Mouse (Mus musculus): ENCODE measurements around the gene Psma5.

Gene Psma5

DNA sequence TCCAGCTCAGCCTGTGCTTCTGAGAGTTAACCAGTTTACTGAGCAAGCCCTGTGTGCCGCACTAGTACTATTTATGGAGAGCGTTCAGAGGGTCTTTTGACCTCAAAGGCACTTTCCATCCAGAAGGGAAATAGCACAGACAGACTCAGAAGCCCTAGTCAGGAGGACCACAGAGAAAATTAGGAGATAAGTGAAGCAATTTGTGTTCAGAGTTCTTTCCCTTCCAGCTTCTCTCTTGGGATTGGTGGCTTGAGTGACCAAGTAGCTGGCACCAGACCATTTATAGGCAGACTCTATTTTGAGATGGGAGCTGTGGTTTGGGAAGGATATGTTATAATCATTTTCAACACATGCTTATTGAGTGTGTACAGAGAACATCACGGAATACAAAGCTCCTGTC, 49.7 kb downstream of the Psma5 start:
- DNase-seq (ENCODE audit: low spot score): no peak

GRCm38 (mm10) chr3:108307485-108307884, 50.8 kb downstream of the Psma5 start:
- no peak for DNase-seq (ENCODE audit: low spot score)

DNA sequence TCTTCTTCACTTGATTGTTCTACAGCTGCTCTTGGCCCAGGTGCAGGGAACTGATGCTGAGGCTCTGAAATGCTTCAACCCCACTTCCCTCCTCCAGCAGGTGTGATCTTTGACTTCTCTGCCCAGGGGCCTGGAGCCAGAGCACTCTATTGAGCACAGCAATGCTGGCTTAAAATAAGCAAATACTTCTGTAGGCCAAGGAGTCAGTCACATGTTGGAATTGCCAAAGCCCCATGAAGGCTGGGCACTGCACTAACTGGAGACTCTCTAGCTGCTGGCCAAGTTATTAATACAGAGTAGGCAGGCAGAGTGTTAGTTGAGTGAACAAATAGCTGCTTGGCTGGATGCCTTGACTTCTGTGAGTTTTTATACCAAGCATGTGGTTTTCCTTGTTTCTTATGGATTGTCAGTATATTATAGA, 54.2 kb downstream of the Psma5 start:
- DNase-seq (ENCODE audit: low spot score): no peak

- DNase-seq (ENCODE audit: low spot score): no peak
These were observed 55.0 kb downstream of the Psma5 start for GRCm38 (mm10) chr3:108311688-108312087.

GRCm38 (mm10) chr3:108312414-108312813, 55.7 kb downstream of the Psma5 start:
- DNase-seq (ENCODE audit: low spot score): no peak

GRCm38 (mm10) chr3:108313138-108313537, 56.4 kb downstream of the Psma5 start:
- no peak for DNase-seq (ENCODE audit: low spot score)

GRCm38 (mm10) chr3:108314038-108314675, 57.4 kb downstream of the Psma5 start:
- no peak for DNase-seq (ENCODE audit: low spot score)

DNA sequence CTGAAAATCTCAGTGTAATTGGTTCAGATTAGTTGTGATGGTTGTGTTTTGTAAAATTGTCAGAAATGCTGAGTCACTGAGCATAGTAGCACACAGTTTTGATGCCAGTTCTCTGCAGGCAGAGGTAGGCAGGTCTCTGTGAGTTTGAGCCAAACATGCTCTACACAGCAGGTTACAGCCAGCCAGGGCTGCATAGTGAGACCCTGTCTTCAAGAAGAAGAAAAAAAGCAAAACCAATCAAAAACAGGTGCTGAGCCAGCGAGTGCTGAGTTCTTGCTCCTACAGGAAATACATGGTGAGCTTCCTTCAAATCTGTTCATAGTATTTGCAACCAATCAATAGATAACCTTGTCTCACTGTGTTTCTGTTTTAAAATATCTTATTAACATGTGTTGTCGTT, 61.8 kb downstream of the Psma5 start:
- no peak for DNase-seq (ENCODE audit: low spot score)

DNA sequence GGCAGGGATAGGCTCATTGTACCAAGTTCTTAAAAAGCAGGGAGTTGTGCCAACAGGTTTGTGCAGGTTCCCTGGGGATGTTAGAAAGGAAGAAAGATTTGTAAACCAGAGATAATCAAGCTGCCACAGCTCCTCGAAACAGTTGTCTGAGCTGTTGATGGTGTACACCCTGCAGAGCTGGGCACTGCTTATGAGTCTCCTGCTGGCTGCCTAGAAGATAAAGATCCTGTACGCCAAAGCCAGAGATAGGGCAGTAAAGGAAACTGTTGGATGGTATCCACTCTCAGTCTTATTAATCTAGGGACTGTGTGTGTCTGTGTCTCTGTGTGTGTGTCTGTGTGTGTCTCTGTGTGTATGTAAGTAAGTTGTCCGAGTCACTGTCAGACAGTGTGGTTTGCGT, 64.9 kb downstream of the Psma5 start:
- DNase-seq (ENCODE audit: low spot score): no peak

DNA sequence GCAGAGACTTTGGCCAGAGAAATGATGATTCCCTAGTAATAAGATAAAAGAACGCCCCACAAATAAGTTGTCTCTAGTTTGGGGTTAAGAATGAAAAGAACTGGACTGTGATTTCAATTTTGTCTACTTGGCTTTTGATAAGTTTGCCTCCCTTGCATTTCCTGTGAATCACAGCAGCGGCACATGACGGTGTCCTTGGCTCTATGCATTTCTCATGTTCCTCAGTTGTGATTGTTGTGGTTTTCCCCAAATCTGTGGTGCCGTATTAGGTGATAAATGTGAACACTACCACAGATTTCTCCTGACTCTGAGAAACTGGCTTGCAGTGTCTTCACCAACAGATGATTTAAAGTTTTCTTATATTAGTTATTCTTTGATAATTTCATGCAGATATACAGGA, 65.4 kb downstream of the Psma5 start:
- no peak for DNase-seq (ENCODE audit: low spot score)

GRCm38 (mm10) chr3:108322962-108323361, 66.2 kb downstream of the Psma5 start:
- DNase-seq (ENCODE audit: low spot score): no peak

DNA sequence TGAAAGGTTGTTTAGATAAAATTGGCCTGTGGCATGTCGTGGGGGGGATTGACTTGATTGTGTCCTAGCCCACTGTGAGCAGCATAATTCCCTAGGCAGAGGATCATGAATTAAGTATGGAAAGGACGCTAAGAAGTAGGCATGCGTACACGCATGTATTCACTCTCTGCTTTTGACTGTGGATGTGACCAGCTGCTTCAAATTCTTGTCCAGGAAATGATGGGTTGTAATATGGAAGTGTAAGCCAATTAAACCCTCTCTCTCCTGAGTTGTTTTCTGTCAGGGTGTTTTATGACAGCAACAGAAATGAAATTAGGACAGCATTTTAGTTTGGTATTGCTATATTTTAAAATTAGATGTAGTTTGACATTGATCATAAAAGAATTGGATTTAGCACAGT, 68.1 kb downstream of the Psma5 start:
- DNase-seq (ENCODE audit: low spot score): no peak

GRCm38 (mm10) chr3:108325521-108325920, 68.8 kb downstream of the Psma5 start:
- DNase-seq (ENCODE audit: low spot score): no peak

GRCm38 (mm10) chr3:108327275-108327674, 70.5 kb downstream of the Psma5 start:
- DNase-seq (ENCODE audit: low spot score): no peak

GRCm38 (mm10) chr3:108327916-108328315, 71.2 kb downstream of the Psma5 start:
- DNase-seq (ENCODE audit: low spot score): no peak

DNA sequence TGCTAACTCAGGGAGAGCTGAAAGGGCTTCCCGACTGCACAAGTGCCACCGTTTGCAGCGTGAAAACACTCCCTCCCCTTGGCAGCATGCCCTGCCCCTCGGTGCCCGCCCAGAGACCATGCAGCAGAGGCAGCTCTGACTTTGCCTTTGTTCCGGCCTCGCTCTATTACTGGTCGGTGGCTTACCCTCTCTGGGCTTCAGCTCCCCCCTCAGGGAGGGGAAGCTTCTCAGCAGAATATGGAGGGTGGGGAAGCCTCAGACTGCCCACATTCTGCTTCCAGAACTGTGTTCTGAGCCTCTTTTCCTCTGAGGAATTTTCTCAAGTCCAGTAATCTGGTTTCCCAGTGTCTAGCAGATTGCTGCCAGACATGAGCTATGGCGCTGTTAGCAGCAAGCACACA, 71.7 kb downstream of the Psma5 start:
- no peak for DNase-seq (ENCODE audit: low spot score)

Data from left cerebral cortex, adult 11 months (tissue).